Mouse (Mus musculus) liver, embryonic 14.5 days (tissue): ENCODE data around the gene Lrmda. TPM values are rescaled to one million over a fixed set of nuclear protein-coding genes. Genes with fewer than 3 reads are reported as not detected.

Source experiments
- ATAC-seq: fragments of 200-750 bp; cut with Nextera tagmentation; 2 replicates; pipeline ENCODE4 v1.8.0; 2017; ENCODE audit warnings: moderate number of reproducible peaks, mild to moderate bottlenecking, moderate library complexity; ENCODE audit not compliant: insufficient read depth
- DNase-seq, 3 experiments: peaks; one replicate each; pipeline ENCODE4 v3.0.0-alpha.2; 2012 to 2013; ENCODE audit warnings: low read depth in 3 of 3, low spot score in 3 of 3
- H3K27ac ChIP-seq: fragments of 300-500 bp; sonication (generic); 2 replicates; pipeline ENCODE4 v1.5.1; 2014; ENCODE audit warnings: moderate library complexity, mild to moderate bottlenecking, control low read depth, inconsistent platforms
- H3K27me3 ChIP-seq: fragments of 300-500 bp; sonication (generic); 2 replicates; pipeline ENCODE4 v1.6.1; 2014; ENCODE audit warnings: mild to moderate bottlenecking, low read length, moderate library complexity; ENCODE audit not compliant: control insufficient read depth, insufficient read depth
- H3K36me3 ChIP-seq: fragments of 300-500 bp; sonication (generic); replicated peaks from 2 replicates; pipeline ENCODE4 v1.6.1; 2014; ENCODE audit warnings: low read depth; ENCODE audit not compliant: control insufficient read depth, insufficient read depth
- H3K4me1 ChIP-seq, 2 experiments: fragments of 200-500 bp in 1 of 2; fragments of 300-500 bp in 1 of 2; sonication (generic) in 1 of 2; replicated peaks; 2 replicates each; pipeline ENCODE4 v1.6.1; 2012 to 2014; ENCODE audit warnings: antibody characterized with exemption in 1 of 2, inconsistent platforms in 1 of 2, low read length in 1 of 2; ENCODE audit not compliant: control insufficient read depth in 2 of 2, insufficient read depth in 2 of 2
- H3K4me2 ChIP-seq: fragments of 300-500 bp; sonication (generic); 2 replicates; pipeline ENCODE4 v1.6.1; 2014; ENCODE audit warnings: low read depth, mild to moderate bottlenecking, control low read depth, moderate library complexity
- H3K4me3 ChIP-seq, 2 experiments: fragments of 200-500 bp in 1 of 2; fragments of 300-500 bp in 1 of 2; sonication (generic) in 1 of 2; 2 replicates each; pipeline ENCODE4 v1.5.1; 2012 to 2014; ENCODE audit warnings: low read depth in 2 of 2, low read length in 2 of 2, mild to moderate bottlenecking in 2 of 2, control low read depth in 1 of 2, inconsistent platforms in 1 of 2, moderate library complexity in 1 of 2; ENCODE audit not compliant: insufficient read depth in 1 of 2
- H3K9ac ChIP-seq: fragments of 300-500 bp; sonication (generic); replicated peaks from 2 replicates; pipeline ENCODE4 v1.6.1; 2014; ENCODE audit warnings: mild to moderate bottlenecking, control low read depth, moderate library complexity
- H3K9me3 ChIP-seq: fragments of 300-500 bp; sonication (generic); 2 replicates; pipeline ENCODE4 v1.6.1; 2016; ENCODE audit warnings: low read length, mixed read lengths; ENCODE audit not compliant: control insufficient read depth
- CTCF ChIP-seq: IDR thresholded peaks from 2 replicates; pipeline ENCODE4 v1.5.1; 2016; ENCODE audit warnings: antibody characterized with exemption, low read depth, control low read depth
- EP300 ChIP-seq: IDR thresholded peaks from 2 replicates; pipeline ENCODE4 v1.6.1; 2016; ENCODE audit warnings: antibody characterized with exemption, low read depth
- WGBS: fragments of 180-500 bp; shearing (Covaris S2); extraction: QIAGEN DNeasy Blood & Tissue Kit; methylation state at CpG from one replicate; pipeline ENCODE4 v1.1.7; 2014; ENCODE audit not compliant: insufficient replicate concordance; 5-methylcytosine and 5-hydroxymethylcytosine counted together
- polyA plus RNA-seq, 2 experiments: library from polyadenylated mRNA; depleted of rRNA in 1 of 2; stranded (reverse) in 1 of 2; unstranded in 1 of 2; fragments of >200 nt; fragmentation: Nextera tagmentation in 1 of 2; extraction: Ambion mirVana in 1 of 2; gene quantifications; 2 replicates each; pipeline versions ENCODE4 v1.2.1 to v1.2.3; 2012 to 2014

Lrmda gene
- polyA plus RNA-seq, 2 experiments = 0.18 to 0.22 TPM

DNA sequence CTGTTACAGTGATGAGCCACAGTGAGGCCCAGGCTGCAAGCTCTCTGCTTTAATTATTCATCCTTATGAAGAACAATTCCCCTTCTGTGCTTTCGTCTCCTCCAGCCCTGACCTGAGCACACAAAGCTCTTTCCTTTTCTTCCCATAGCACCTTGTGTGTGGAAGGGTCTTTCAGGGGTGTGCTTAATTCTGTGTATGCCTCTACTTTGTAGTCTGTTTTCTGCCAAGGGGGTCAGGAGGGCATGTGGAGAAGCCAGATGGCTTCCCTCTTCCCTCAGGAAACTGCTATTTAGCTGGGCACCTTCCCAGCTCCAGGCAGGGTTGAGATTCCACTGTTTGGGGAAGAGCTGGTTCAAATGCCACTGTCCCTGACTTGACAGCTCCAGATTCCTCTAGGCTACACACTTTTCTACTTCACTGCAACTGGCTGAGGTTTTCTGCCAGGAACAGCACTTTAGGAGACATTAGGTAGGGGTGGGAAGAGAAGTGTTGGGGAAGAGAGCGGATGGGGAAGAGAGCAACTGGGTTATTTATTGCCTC is 995.3 kb downstream of the Lrmda start:
- Histone ChIP-seq H3K9ac (no peak overlapping the region), H3K9me3 (no peaks in the 10 kb centered on the region), H3K4me3 (no peak overlapping the region), H3K4me2 (no peak overlapping the region), H3K36me3 (no peaks in the 10 kb centered on the region), H3K27ac (no peak overlapping the region), H3K27me3 (no peaks in the 10 kb centered on the region), H3K4me1 (no peaks in the 10 kb centered on the region)
- ATAC-seq (no peak), DNase-seq (no peak)
- WGBS = 36% methylated on average over 2 of the region's 2 CpGs
- TF ChIP-seq CTCF (no peak), EP300 (no peak)

DNA sequence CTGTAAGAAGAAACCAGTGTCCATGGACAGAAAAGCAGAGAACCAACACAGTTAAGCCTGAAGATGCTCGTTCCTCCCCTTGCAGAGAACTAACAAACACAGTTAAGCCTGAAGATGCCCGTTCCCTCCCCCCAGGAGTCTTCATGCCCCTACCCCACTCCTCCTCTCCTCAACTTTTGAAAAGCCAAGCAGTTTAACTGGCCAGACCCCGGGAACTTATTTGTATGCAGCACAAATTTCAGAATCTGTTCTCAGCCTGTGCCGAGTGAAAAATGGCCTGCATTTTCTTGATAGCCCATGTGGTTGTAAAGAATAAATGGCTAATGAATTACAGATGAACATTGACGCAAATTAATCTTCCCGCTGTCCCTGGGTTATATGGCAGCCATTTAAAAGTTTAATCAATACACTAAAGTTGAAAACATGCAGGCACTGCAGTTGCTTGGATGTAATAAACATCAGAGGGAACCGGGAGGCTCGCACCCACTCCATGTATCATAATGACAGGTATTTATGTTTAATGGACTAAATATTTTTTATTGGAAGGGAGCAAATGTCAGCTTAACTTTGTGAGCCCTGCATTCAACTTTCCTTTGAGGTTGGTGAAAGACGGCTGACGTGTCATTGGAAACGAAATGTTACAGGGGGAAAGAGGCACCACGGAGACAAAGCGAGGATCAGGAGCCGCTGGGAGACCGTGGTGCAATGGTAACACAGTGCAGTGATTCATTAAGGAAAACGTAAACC is 996.0 kb downstream of the Lrmda start:
- no peaks in the 10 kb centered on the region for H3K4me1 ChIP-seq
- TF ChIP-seq CTCF = no peak
- TF ChIP-seq EP300 = no peak
- no peak overlapping the region for H3K4me3 ChIP-seq
- no peak for ATAC-seq
- H3K4me2 ChIP-seq = no peak overlapping the region
- no peak overlapping the region for H3K27ac ChIP-seq
- 65% methylated on average over 16 of the region's 16 CpGs for WGBS
- no peaks in the 10 kb centered on the region for H3K9me3 ChIP-seq
- no peak overlapping the region for H3K9ac ChIP-seq
- H3K27me3 ChIP-seq = no peaks in the 10 kb centered on the region
- DNase-seq = no peak
- no peaks in the 10 kb centered on the region for H3K36me3 ChIP-seq

DNA sequence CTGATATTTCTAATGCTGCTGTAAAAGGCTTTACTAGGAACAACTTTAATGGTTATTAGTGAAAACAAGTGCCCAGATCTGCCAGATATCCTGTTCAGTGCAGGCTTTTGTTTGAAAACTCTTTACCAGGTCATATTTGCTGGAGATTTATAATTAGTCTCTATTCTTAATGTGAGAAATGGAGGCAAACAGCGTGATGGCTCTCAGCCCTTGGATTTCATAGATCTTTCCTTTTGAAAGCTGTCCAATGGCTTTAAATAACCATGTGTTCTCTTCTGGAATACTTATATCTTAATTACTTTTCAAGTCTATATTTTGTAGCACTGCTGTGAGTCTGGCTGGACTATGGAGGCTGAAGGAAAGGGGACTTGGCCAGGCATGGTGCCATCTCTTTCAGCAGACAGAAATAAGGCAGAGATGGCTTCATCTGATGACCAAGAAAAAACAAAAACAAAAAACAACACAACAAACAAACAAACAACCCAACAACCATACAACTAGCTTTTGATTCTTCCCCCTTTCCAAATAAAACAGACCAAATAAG is 996.6 kb downstream of the Lrmda start:
- no peak for ATAC-seq
- TF ChIP-seq CTCF (no peak), EP300 (no peak)
- Histone ChIP-seq H3K27ac (no peak overlapping the region), H3K4me3 (no peak overlapping the region), H3K4me1 (no peaks in the 10 kb centered on the region), H3K9me3 (no peaks in the 10 kb centered on the region), H3K27me3 (no peaks in the 10 kb centered on the region), H3K4me2 (no peak overlapping the region), H3K36me3 (no peaks in the 10 kb centered on the region), H3K9ac (no peak overlapping the region)
- 47% methylated on average over 1 of the region's 1 CpGs for WGBS
- DNase-seq = no peak

DNA sequence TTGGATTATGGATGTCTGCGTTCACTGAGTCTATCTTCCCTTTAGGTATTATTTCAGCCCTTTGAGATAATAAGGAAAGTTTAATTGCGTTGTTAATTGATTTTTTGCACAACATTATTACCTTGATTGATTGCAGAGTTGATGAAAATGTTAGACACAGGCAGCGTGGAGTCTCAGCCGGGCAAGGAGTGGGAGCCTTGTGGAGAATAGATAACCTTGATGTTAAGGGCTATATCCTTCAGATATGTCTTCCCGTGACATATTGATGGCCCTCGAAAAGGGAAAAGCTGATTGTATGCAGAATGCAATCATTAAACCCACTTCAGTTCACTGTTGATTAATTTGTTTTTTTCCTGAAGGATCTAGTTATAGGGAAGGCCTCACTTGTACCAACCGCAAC is 1021.5 kb downstream of the Lrmda start:
- ATAC-seq (no peak), DNase-seq (no peak)
- WGBS = 64% methylated on average over 7 of the region's 7 CpGs
- H3K4me3 ChIP-seq = no peak overlapping the region
- no peaks in the 10 kb centered on the region for H3K36me3 ChIP-seq
- H3K9ac ChIP-seq = no peak overlapping the region
- H3K27ac ChIP-seq = no peak overlapping the region
- no peaks in the 10 kb centered on the region for H3K4me1 ChIP-seq
- no peak overlapping the region for H3K4me2 ChIP-seq
- H3K9me3 ChIP-seq = no peaks in the 10 kb centered on the region
- H3K27me3 ChIP-seq = no peaks in the 10 kb centered on the region
- TF ChIP-seq CTCF (no peak), EP300 (no peak)

DNA sequence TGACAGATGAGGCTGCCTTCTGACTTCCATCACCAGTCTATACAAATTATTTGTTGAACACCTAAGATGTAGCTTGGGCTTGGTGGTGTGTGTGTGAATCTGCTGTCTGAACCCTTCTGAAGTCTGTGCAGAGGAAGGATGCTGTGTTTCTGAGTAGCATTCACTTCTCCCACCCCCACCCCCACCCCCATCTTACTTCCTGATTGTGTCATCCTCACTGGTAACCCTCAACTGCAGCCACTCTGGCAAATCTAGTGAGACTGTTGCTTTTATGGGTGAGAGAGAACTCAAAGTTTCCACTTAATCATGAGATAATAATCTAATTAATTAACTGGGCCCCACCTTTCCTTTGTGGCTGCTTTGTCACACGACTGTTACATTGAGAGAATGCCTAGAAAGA is 1025.8 kb downstream of the Lrmda start:
- Histone ChIP-seq H3K36me3 (no peaks in the 10 kb centered on the region), H3K4me1 (no peaks in the 10 kb centered on the region), H3K9ac (no peak overlapping the region), H3K4me3 (no peak overlapping the region), H3K27ac (no peak overlapping the region), H3K4me2 (no peak overlapping the region), H3K9me3 (no peaks in the 10 kb centered on the region), H3K27me3 (no peaks in the 10 kb centered on the region)
- 23% methylated on average over 1 of the region's 1 CpGs for WGBS
- DNase-seq = no peak
- no peak for TF ChIP-seq CTCF
- no peak for TF ChIP-seq EP300
- ATAC-seq = no peak
